Mouse (Mus musculus) activated CD4-positive, CD25-positive, alpha-beta regulatory T cell, adult 9 weeks (primary cell): ENCODE data around the gene Reg3g. TPM values are rescaled to one million over a fixed set of nuclear protein-coding genes. Genes with fewer than 3 reads are reported as not detected.

Experiments
- polyA plus RNA-seq: library from polyadenylated mRNA; unstranded; fragments of 100-300 nt; shearing (Covaris generic); gene quantifications from one replicate; pipeline ENCODE4 v1.2.1, GENCODE M21; 2017

Gene Reg3g
- not detected for polyA plus RNA-seq

GRCm38 (mm10) chr6:78468772-78469171 is at the start of gene Reg3g:
Gene Reg3g (minus strand): TSS chr6:78468872.

GRCm38 (mm10) chr6:78422411-78422810 is 46.3 kb downstream of the Reg3g start, which contains the start of gene Reg1:
Gene Reg1 (plus strand): TSS chr6:78422711.

Other genes starting within 250 kb of the Reg3g start
- not detected for gene Reg3b, start 98.2 kb downstream of the Reg3g start, polyA plus RNA-seq
- not detected for gene Reg3d, start 90.0 kb downstream of the Reg3g start, polyA plus RNA-seq
- gene Reg3a, start 88.2 kb downstream of the Reg3g start, polyA plus RNA-seq = not detected
- not detected for gene Reg2, start 73.2 kb downstream of the Reg3g start, polyA plus RNA-seq
- not detected for gene Reg1, start 46.2 kb downstream of the Reg3g start, polyA plus RNA-seq